Mouse (Mus musculus) adrenal gland, adult 8-10 months (tissue): ENCODE results near the gene Col1a1. TPM values are rescaled to one million over a fixed set of nuclear protein-coding genes. Genes with fewer than 3 reads are reported as not detected.

Experiments
- DNase-seq: peaks from one replicate; pipeline ENCODE4 v3.0.0; 2022
- total RNA-seq, 4 experiments: library from RNA; stranded (reverse); gene quantifications; 2 replicates each; pipeline ENCODE4 v1.2.4; 2022

Gene Col1a1
- total RNA-seq, 4 experiments from 2014 or later: 25.9 to 57.5 (median 32.5) TPM

DNA sequence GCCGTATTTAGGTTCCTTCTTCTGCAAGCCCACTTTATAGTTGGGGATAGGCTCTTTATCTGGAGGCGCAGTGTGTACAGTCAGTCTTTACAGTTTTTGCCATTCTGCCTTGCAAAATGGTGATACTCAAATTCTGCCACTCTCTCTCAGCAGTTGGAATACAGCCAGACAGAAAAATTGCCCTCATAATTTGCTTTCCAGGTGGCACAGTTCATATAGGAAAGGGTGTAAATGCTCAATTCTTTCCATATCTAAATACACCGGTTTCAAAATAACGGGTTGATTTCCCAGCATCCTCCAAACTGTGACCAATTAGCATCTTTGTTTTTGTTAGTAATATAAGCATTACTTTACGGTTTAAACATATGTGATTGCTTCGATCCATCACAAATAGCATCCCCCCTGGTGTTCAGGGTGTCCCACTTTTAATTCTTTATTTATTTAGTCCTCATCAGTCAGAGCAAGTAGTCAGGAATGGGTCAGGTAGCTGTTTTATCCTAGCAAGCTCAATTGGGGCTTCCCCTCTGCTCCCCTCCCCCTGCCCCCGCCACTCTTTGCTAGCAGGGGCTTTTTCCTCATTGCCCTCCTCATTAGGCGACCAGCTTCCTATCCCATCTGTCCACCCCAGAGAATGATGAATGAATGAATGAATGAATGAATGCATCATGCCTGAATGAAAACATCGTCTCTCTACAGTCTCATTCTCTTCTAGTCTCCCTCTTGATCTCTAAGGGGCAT, 42.3 kb downstream of the Col1a1 start:
- no peak for DNase-seq

DNA sequence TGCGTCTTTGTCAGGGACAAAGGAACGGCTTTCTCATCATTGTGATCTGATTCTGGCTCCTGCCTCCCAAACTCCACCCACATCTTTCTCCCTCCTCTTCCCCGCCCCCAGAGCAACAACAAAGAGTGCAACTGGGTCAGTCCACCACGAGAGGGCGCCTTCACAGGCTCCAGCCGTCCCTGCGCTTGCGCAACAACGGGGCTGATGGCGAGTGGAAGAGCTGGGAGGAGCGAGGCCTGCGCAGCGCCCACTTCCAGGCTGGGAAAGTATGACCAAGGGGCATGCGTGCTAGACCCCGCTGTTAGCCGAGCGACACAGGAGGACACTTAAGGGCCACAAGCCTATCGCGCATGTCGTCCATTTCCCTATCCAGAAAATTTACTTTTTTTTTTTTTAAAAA, 42.9 kb downstream of the Col1a1 start:
- peak; percentile 96 for DNase-seq

GRCm38 (mm10) chr11:94979462-94980179, 43.6 kb downstream of the Col1a1 start:
- DNase-seq: no peak

- no peak for DNase-seq
These were observed 49.1 kb downstream of the Col1a1 start for GRCm38 (mm10) chr11:94985140-94985539.

- no peak for DNase-seq
These were observed 49.8 kb downstream of the Col1a1 start for GRCm38 (mm10) chr11:94985822-94986221.

GRCm38 (mm10) chr11:94986435-94986834, 50.4 kb downstream of the Col1a1 start:
- DNase-seq: no peak

DNA sequence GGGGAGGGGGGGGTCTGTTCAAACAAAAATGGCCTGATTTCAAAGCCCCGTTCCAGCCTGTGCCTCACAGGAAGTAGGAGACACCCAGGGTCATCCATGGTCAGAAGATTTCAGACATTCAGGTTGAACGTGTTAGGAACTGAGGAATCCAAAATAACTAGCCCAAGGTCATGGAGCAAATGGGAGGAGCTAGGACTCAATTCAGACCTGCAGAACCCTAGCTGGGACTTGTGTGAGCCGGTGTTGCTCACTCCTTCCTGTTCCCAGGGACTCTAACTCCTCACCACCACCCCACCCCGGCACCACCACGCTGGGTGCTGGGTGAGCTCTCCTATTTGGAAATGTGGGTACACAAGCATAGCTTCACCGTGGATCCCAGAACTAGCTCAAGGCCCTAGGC, 51.3 kb downstream of the Col1a1 start:
- DNase-seq: peak; percentile 47

DNA sequence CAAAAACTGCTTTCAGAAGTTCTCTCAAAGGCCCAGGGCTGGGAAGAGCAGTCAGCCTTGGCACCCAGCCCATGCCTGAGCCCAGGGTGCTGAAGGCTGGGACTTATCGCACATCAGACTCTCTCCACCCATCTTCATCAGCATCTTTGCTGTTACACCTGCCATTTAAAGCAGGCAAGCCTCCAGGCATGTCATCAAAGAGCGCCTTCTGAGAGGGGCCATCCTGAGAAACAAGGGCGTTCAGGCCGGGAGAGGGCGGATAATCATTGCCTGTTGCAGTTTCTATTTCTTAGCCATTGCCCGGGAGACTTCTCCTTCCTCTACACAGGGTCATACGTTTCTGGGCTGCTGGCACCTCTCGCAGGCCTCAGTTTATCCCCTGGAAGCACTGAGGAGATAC, 51.8 kb downstream of the Col1a1 start:
- DNase-seq: peak; percentile 26

GRCm38 (mm10) chr11:94988780-94989561, 52.9 kb downstream of the Col1a1 start:
- peak; percentile 29 for DNase-seq

DNA sequence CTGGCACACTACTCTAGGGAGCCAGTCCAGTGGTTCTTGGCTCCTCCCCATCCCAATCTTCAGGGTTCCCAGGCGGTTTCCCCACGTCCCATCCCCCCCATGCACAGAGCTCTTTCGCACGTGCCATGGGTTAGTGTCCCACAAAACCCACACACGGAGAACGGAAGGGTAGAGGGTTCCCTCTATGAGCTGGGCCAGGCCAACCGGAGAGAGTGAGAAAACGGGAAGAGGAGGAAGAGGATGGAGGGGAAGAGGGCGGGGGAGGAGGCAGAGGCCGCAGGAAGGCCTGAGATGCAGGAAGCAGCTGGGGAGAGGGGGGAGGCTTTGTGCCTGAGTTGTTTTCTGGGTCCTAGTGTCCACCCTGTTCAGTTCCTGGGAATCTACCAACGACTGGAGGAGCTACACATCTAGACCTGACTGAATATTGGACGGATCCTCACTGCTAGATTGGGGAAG, 53.6 kb downstream of the Col1a1 start:
- peak; percentile 71 for DNase-seq

- no peak for DNase-seq
These were observed 54.2 kb downstream of the Col1a1 start for GRCm38 (mm10) chr11:94990102-94990748.

DNA sequence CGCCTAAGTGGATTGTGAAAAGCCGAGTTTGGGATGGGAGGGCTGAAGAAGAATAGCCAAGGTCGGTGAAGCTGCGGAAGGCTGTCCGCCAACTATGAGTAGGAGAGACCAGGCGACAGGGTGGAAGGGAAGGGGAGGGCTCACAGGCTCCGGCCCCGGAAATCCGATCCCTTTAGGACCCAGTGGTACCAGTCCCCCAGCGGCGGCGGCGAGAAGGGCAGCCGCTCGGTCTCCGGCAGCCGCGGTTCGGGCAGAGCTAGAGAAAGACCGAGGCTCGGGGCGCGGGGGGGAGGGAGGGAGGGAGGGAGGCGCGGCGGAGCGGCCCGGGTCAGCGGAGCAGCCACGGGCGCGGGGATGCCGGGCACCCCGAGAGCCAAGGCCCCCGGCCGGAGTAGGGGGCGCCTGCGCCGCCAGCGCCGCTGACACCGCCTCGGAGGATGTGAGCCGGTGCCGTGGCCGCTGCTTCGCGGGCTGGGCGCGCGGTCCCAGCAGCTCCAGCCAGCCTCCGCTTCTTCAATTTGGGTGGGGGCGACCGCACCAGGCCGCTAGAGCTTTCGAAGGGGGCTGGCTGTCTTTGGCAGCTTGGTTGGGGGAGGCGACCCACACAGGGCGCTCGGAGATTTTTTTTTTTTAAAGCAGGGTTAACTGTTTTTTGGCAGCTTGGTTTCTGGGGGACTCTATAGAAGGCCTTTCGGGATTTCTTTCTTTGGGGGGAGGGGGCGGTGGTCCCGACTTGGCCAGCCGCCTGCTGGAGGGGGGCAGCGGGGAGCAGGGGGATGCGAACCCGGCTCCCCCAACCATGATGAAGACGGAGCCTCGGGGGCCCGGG, 54.9 kb downstream of the Col1a1 start, which contains the start of gene Ppp1r9b:
Ppp1r9b (plus strand) TSS at position 287 of the 829 bp plus-strand sequence.
- DNase-seq: peak; percentile 93

- DNase-seq: peak; percentile 35
These were observed 55.8 kb downstream of the Col1a1 start for GRCm38 (mm10) chr11:94991641-94992479.

GRCm38 (mm10) chr11:94992480-94992753, 56.4 kb downstream of the Col1a1 start:
- DNase-seq: peak; percentile 47

GRCm38 (mm10) chr11:94992754-94993606, 57.0 kb downstream of the Col1a1 start:
- DNase-seq: peak; percentile 58

DNA sequence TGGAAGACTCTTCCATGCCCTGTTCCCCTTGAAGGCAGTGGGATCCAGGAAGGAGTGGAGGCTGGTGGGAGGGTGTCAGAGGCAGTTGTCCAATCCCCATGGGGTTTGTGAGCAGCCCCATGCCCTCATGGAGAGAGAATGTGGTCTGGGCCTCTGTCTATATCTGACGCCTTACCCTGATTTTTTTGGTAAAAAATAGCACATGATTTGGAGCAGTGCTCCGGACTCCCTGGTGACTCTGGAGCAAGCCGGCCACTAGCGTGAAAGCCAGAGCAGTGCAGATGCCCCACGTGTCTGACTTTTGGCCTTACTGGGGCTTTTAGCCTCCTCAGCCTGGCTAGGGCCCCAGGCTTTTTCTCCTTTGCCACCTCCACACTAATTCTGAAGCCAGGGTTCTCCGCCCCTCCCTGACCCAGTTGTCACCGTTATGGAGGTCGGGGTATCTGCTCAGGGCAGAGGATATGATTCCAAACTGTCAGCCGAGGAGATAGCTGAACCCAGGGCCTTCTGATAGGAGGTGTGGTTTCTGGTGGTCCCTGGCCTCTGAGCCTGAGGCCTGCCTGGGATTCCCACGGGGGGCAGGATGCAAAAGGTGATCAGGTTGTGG, 58.3 kb downstream of the Col1a1 start:
- peak; percentile 26 for DNase-seq

- peak; percentile 13 for DNase-seq
These were observed 59.1 kb downstream of the Col1a1 start for GRCm38 (mm10) chr11:94994947-94995772.

GRCm38 (mm10) chr11:94996101-94996500, 60.1 kb downstream of the Col1a1 start:
- no peak for DNase-seq
